Mouse (Mus musculus) midbrain, embryonic 16.5 days (tissue): Measurements from ENCODE around the gene AL732309.1. TPM values are rescaled to one million over a fixed set of nuclear protein-coding genes. Genes with fewer than 3 reads are reported as not detected.
"Not testable (repeated sequence)": the region's sequence is repeated elsewhere in the genome, so short reads cannot be mapped to it uniquely, and the experiment has no call there.

Experiments used
- ATAC-seq: fragments of 200-750 bp; cut with Nextera tagmentation; 2 replicates; pipeline ENCODE4 v1.8.0; 2017; ENCODE audit warnings: moderate TSS enrichment
- H3K27ac ChIP-seq: fragments of 300-500 bp; sonication (generic); 2 replicates; pipeline ENCODE4 v1.5.1; 2014; ENCODE audit warnings: mild to moderate bottlenecking, low read length, mixed read lengths
- H3K27me3 ChIP-seq: fragments of 300-500 bp; sonication (generic); 2 replicates; pipeline ENCODE4 v1.6.1; 2014; ENCODE audit warnings: low read depth, low read length, mixed read lengths; ENCODE audit not compliant: control insufficient read depth, insufficient read depth
- H3K36me3 ChIP-seq: fragments of 300-500 bp; sonication (generic); 2 replicates; pipeline ENCODE4 v1.6.1; 2014; ENCODE audit warnings: mild to moderate bottlenecking, low read length, moderate library complexity, mixed read lengths; ENCODE audit not compliant: control insufficient read depth, insufficient read depth
- H3K4me1 ChIP-seq: fragments of 300-500 bp; sonication (generic); 2 replicates; pipeline ENCODE4 v1.6.1; 2014; ENCODE audit warnings: mild to moderate bottlenecking, low read length, mixed read lengths; ENCODE audit not compliant: control insufficient read depth, insufficient read depth
- H3K4me2 ChIP-seq: fragments of 300-500 bp; sonication (generic); 2 replicates; pipeline ENCODE4 v1.6.1; 2014; ENCODE audit warnings: mild to moderate bottlenecking, low read length, mixed read lengths
- H3K4me3 ChIP-seq: fragments of 300-500 bp; sonication (generic); 2 replicates; pipeline ENCODE4 v1.5.1; 2014; ENCODE audit warnings: low read depth, mild to moderate bottlenecking, low read length, moderate library complexity, mixed read lengths
- H3K9ac ChIP-seq: fragments of 300-500 bp; sonication (generic); 2 replicates; pipeline ENCODE4 v1.6.1; 2014; ENCODE audit warnings: low read depth, low read length, mixed read lengths
- H3K9me3 ChIP-seq: fragments of 300-500 bp; sonication (generic); replicated peaks from 2 replicates; pipeline ENCODE4 v1.6.1; 2014; ENCODE audit warnings: mild to moderate bottlenecking, low read length, mixed read lengths; ENCODE audit not compliant: control insufficient read depth, poor library complexity, severe bottlenecking
- WGBS: fragments of 180-500 bp; shearing (Covaris S2); extraction: QIAGEN DNeasy Blood & Tissue Kit; methylation state at CpG from one replicate; pipeline ENCODE4 v1.1.7; 2014; 5-methylcytosine and 5-hydroxymethylcytosine counted together
- polyA plus RNA-seq: library from polyadenylated mRNA; unstranded; fragments of >200 nt; fragmentation: Nextera tagmentation; extraction: Ambion mirVana; gene quantifications from 2 replicates; pipeline ENCODE4 v1.2.1, GENCODE M21; 2015

The AL732309.1 gene
- polyA plus RNA-seq, 1 experiment from 2014 or later = 4.7 TPM

DNA sequence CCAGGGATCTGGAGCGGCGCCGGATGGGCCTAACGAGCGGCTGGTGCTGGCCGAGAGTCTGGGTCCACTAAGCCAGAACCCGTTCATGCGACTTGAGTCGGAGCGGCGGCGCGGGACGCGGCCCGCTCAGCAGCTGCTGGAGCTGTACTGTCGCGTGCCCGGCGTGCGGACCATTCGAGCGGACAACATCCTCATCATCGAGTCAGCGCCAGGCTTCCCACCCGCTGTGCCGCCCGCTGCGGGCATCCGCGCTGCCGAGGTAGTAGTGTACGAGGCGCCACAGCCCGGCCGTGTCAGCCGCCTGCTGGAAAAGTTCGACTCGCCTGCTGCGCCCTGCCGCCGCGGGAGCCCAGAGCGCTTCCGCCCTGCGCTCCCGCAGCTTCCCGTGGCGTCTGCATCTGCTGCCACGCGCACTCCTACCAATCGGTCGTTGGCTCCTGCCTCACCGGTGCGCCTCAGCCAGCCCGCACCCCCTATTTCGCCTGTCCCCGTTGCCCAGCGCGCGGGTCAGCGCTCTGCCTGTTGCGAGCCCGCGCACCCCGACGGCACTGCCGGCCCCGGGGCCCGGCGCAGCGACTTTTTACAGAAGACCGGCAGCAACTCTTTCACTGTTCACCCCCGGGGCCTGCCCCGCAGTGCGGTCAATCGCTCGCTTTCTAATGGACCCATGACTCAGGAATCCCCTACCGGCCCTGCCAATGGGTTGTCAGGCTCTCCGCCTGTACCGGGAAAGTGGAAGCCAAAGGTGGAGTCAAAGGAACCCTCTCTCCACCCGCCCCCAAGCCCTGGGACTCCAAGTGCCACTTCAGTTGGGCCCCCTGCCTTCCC is 16.3 kb upstream of the AL732309.1 start:
- Histone ChIP-seq H3K4me1 (peaks cover 50% of the 10 kb centered on the region), H3K9ac (peak overlapping the region; percentile 81), H3K36me3 (no peaks in the 10 kb centered on the region), H3K27ac (peak overlapping the region; percentile 78), H3K4me3 (peak overlapping the region; percentile 85), H3K9me3 (no peaks in the 10 kb centered on the region), H3K27me3 (peaks cover 6% of the 10 kb centered on the region), H3K4me2 (peak overlapping the region; percentile 100)
- under 1% methylated on average over 78 of the region's 82 CpGs for WGBS
- ATAC-seq = peak; percentile 52

DNA sequence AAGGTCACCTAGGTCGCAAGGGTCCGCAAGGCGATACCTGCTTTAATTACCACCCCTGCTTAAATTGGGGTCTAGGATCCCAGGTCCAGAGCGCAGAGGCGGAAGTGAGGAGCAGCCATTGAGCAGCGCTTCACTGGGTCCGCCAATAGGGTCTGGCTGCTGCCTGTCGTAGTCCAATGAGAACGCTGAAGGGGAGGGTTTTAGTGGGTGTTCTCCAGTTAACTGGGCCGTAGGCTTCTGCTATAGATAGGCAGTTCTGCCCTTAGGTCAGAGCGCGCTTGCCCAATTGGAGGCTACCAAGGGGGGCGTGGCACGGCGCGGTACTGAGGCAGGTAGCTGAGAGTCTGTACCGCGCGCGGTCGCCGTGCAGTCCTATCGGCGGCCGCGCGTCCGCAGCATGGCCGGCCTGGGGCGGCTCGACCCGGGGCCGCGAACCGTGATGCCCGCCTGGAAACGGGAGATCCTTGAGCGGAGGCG is 15.7 kb upstream of the AL732309.1 start, which contains the start of gene Tprn:
Tprn (plus strand) TSS at position 328 of the 477 bp plus-strand sequence.
- Histone ChIP-seq H3K4me3 (peak within 1 kb of the TSS; percentile 85), H3K4me1 (peaks cover 52% of the 10 kb centered on the region), H3K27me3 (peaks cover 6% of the 10 kb centered on the region), H3K27ac (peak within 1 kb of the TSS; percentile 78), H3K36me3 (no peaks in the 10 kb centered on the region), H3K9me3 (no peaks in the 10 kb centered on the region), H3K4me2 (peak within 1 kb of the TSS; percentile 100), H3K9ac (peak within 1 kb of the TSS; percentile 81)
- peak; percentile 99 for ATAC-seq
- WGBS = under 1% methylated on average over 39 of the region's 39 CpGs

DNA sequence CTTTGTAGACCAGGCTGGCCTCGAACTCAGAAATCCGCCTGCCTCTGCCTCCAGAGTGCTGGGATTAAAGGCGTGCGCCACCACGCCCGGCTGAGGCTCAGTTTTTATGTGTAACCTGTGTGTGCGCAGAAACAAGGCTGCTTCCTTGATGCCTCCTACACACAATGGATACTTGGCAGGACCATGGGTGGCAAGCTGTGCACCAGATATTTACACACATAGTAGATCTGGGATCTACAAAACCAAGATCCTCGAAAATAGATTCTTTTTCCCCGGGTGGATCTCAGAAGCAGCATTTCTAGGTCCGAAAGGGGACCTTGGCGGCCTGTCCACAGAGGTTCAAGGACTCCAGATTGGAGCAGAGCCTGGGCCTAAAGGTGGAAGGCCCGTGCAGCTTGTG is 15.2 kb upstream of the AL732309.1 start:
- H3K27me3 ChIP-seq = peaks cover 6% of the 10 kb centered on the region
- peak overlapping the region; percentile 85 for H3K4me3 ChIP-seq
- H3K36me3 ChIP-seq = no peaks in the 10 kb centered on the region
- ATAC-seq = peak; percentile 4
- H3K4me2 ChIP-seq = peak overlapping the region; percentile 64
- H3K27ac ChIP-seq = peak overlapping the region; percentile 69
- WGBS = 43% methylated on average over 11 of the region's 12 CpGs
- H3K9ac ChIP-seq = peak overlapping the region; percentile 71
- no peaks in the 10 kb centered on the region for H3K9me3 ChIP-seq
- peaks cover 51% of the 10 kb centered on the region for H3K4me1 ChIP-seq

- Histone ChIP-seq H3K9me3 (no peaks in the 10 kb centered on the region), H3K36me3 (no peaks in the 10 kb centered on the region), H3K27ac (no peak overlapping the region), H3K4me3 (no peak overlapping the region), H3K4me2 (no peak overlapping the region), H3K9ac (no peak overlapping the region), H3K27me3 (peaks cover under 1% of the 10 kb centered on the region), H3K4me1 (peaks cover 36% of the 10 kb centered on the region)
- 44% methylated on average over 2 of the region's 2 CpGs for WGBS
- no peak for ATAC-seq
These were observed 12.2 kb upstream of the AL732309.1 start for GRCm38 (mm10) chr2:25258887-25259286.

- H3K9ac ChIP-seq, H3K27ac ChIP-seq, H3K4me2 ChIP-seq, H3K27me3 ChIP-seq, ATAC-seq, H3K36me3 ChIP-seq, H3K4me3 ChIP-seq, H3K9me3 ChIP-seq: not testable (repeated sequence)
- WGBS = 90% methylated on average over 5 of the region's 5 CpGs
- H3K4me1 ChIP-seq = peaks cover 27% of the 10 kb centered on the region
These were observed 10.6 kb upstream of the AL732309.1 start for GRCm38 (mm10) chr2:25257250-25257649.

- 54% methylated on average over 10 of the region's 12 CpGs for WGBS
- H3K4me3 ChIP-seq = peak overlapping the region; percentile 97
These were observed 9.9 kb upstream of the AL732309.1 start for GRCm38 (mm10) chr2:25256443-25257109.

GRCm38 (mm10) chr2:25255284-25255779 is 8.7 kb upstream of the AL732309.1 start, which contains the start of gene Tmem203:
Gene Tmem203, plus strand, starts transcription at chr2:25255439.
- WGBS = under 1% methylated on average over 39 of the region's 39 CpGs
- peak within 1 kb of the TSS; percentile 89 for H3K9ac ChIP-seq
- H3K27me3 ChIP-seq = no peaks in the 10 kb centered on the region
- peak within 1 kb of the TSS; percentile 99 for H3K4me2 ChIP-seq
- 0 out of 2 replicates have a peak, but pooled peaks cover 4% of the 10 kb centered on the region for H3K36me3 ChIP-seq
- H3K4me1 ChIP-seq = peaks cover 23% of the 10 kb centered on the region
- ATAC-seq = peak; percentile 91
- no peaks in the 10 kb centered on the region for H3K9me3 ChIP-seq
- peak within 1 kb of the TSS; percentile 97 for H3K4me3 ChIP-seq
- H3K27ac ChIP-seq = peak within 1 kb of the TSS; percentile 83

More at GRCm38 (mm10) chr2:25256443-25257109, 9.9 kb upstream of the AL732309.1 start:
- H3K27me3 ChIP-seq, H3K9ac ChIP-seq, H3K36me3 ChIP-seq, H3K27ac ChIP-seq, ATAC-seq, H3K9me3 ChIP-seq: not testable (repeated sequence)
- Histone ChIP-seq H3K4me2 (peak overlapping the region; percentile 99), H3K4me1 (peaks cover 23% of the 10 kb centered on the region)

GRCm38 (mm10) chr2:25252331-25252730 is 5.7 kb upstream of the AL732309.1 start:
- H3K36me3 ChIP-seq = peaks cover 13% of the 10 kb centered on the region
- WGBS = 80% methylated on average over 1 of the region's 1 CpGs
- no peak overlapping the region for H3K9ac ChIP-seq
- H3K4me2 ChIP-seq = no peak overlapping the region
- H3K4me3 ChIP-seq = no peak overlapping the region
- H3K4me1 ChIP-seq = peaks cover 19% of the 10 kb centered on the region
- no peak overlapping the region for H3K27ac ChIP-seq
- H3K27me3 ChIP-seq = no peaks in the 10 kb centered on the region
- no peak for ATAC-seq
- no peaks in the 10 kb centered on the region for H3K9me3 ChIP-seq
